Comparison of ENCODE assay signal across 23 mouse cellular contexts in genomic region chr2:150990506-150990905, GRCm38 (mm10). TPM values are rescaled to one million over a fixed set of nuclear protein-coding genes. Genes with fewer than 3 reads are reported as not detected.
DNase-seq lines count a peak whose midpoint lies in the region; ATAC-seq and TF ChIP-seq lines count a peak whose summit lies in the region.
"Had no signal": no experiment of that assay in that cellular context is flagged by ENCODE, and none has a peak within 500 bp of the region (broad histone marks: within the 10 kb centered on the region; RNA-seq: fewer than 3 reads in every experiment).

No protein-coding gene starts in this region.

- no peaks in the 10 kb centered on the region for H3K36me3 ChIP-seq in heart, adult 2 months (ENCODE audit: control insufficient read depth, insufficient read depth, low read length)
- no peaks in the 10 kb centered on the region for H3K36me3 ChIP-seq in stomach, postnatal 0 days (ENCODE audit: control insufficient read depth, insufficient read depth, low read length)
- H3K36me3 ChIP-seq: embryonic facial prominence, embryonic 12.5 days; heart, embryonic 15.5 days; hindbrain, embryonic 13.5 days; midbrain, embryonic 15.5 days had no signal

- intact Hi-C loops in heart, adult 2 months (cut with DNase I), result no loop called here

- no peak overlapping the region for H3K9ac ChIP-seq in heart, adult 2 months (ENCODE audit: low read depth, low read length)
- no peak overlapping the region for H3K9ac ChIP-seq in stomach, postnatal 0 days (ENCODE audit: low read length)
- H3K9ac ChIP-seq: embryonic facial prominence, embryonic 12.5 days; forebrain, postnatal 0 days; heart, embryonic 15.5 days; hindbrain, embryonic 13.5 days; liver, embryonic 14.5 days; midbrain, embryonic 15.5 days had no signal

- ATAC-seq in stomach, postnatal 0 days (ENCODE audit: low FRiP score, low TSS enrichment), result no peak
- ATAC-seq: forebrain, postnatal 0 days; midbrain, embryonic 15.5 days had no signal

- H3K79me2 ChIP-seq in heart, adult 2 months (replicated peaks; ENCODE audit: control insufficient read depth, insufficient read depth, low read length), result no peaks in the 10 kb centered on the region

- no peak overlapping the region for H3K4me2 ChIP-seq in stomach, postnatal 0 days (replicated peaks; ENCODE audit: low read depth)
- H3K4me2 ChIP-seq: embryonic facial prominence, embryonic 12.5 days; heart, embryonic 15.5 days; hindbrain, embryonic 13.5 days; midbrain, embryonic 15.5 days had no signal

- H3K4me3 ChIP-seq in heart, adult 2 months, result no peak overlapping the region
- no peak overlapping the region for H3K4me3 ChIP-seq in stomach, postnatal 0 days (ENCODE audit: low read depth, low read length)
- H3K4me3 ChIP-seq: embryonic facial prominence, embryonic 12.5 days; heart, embryonic 15.5 days; hindbrain, embryonic 13.5 days; midbrain, embryonic 15.5 days had no signal

- WGBS in heart, adult 2 months, result 60% methylated on average over 2 of the region's 2 CpGs
- WGBS in stomach, postnatal 0 days, result 76% methylated on average over 2 of the region's 2 CpGs

- no peak overlapping the region for H3K27ac ChIP-seq in heart, adult 2 months
- no peak overlapping the region for H3K27ac ChIP-seq in stomach, postnatal 0 days (replicated peaks)
- H3K27ac ChIP-seq: embryonic facial prominence, embryonic 12.5 days; heart, embryonic 15.5 days; hindbrain, embryonic 13.5 days; kidney, postnatal 0 days; liver, embryonic 14.5 days; midbrain, embryonic 15.5 days had no signal

- TF ChIP-seq POLR2A in heart, adult 2 months (IDR thresholded peaks at IDR 0.05; ENCODE audit: insufficient read depth, low read depth, low read length), result no peak

- peak; percentile 31 for DNase-seq in adrenal gland, adult 2 months
- no peak for DNase-seq in adrenal gland, adult 18-20 months (ENCODE audit: low spot score in 2 of 2)
- DNase-seq in heart, adult 11 months, result peak; percentile 74
- DNase-seq in heart, adult 2 months, result no peak
- peak; percentile 10 for DNase-seq in kidney, postnatal 14 days
- no peak for DNase-seq in kidney, postnatal 10 days
- DNase-seq in stomach, postnatal 0 days (ENCODE audit: low spot score), result peak; percentile 9
- DNase-seq: cerebellum, adult 11-12 months; cerebellum, adult 9-11 months; embryo, embryonic 11 days; forebrain, postnatal 0 days; kidney, adult 8-10 months; layer of hippocampus, adult 9-11 months; lung, adult 2 months; lung, postnatal 10 days; right cerebral cortex, postnatal 4 days had no signal

- TF ChIP-seq CTCF in heart, adult 2 months (IDR thresholded peaks at IDR 0.05), result no peak
- no peak for TF ChIP-seq CTCF in stomach, postnatal 0 days (IDR thresholded peaks at IDR 0.05; ENCODE audit: low read depth)

- TF ChIP-seq EP300 in heart, adult 2 months (IDR thresholded peaks at IDR 0.05; ENCODE audit: insufficient read depth, low read depth, low read length), result no peak
- no peak for TF ChIP-seq EP300 in stomach, postnatal 0 days (optimal IDR thresholded peaks at IDR 0.05)

- H3K27me3 ChIP-seq in heart, adult 2 months (ENCODE audit: control insufficient read depth, insufficient read depth, low read length), result no peaks in the 10 kb centered on the region
- no peaks in the 10 kb centered on the region for H3K27me3 ChIP-seq in stomach, postnatal 0 days (ENCODE audit: control insufficient read depth, insufficient read depth, low read length)
- H3K27me3 ChIP-seq: CH12.LX; embryonic facial prominence, embryonic 12.5 days; heart, embryonic 15.5 days; hindbrain, embryonic 13.5 days; midbrain, embryonic 15.5 days had no signal

- H3K4me1 ChIP-seq in heart, adult 2 months (ENCODE audit: control insufficient read depth, insufficient read depth, low read length), result no peaks in the 10 kb centered on the region
- no peaks in the 10 kb centered on the region for H3K4me1 ChIP-seq in stomach, postnatal 0 days (replicated peaks; ENCODE audit: control insufficient read depth, insufficient read depth)
- H3K4me1 ChIP-seq: embryonic facial prominence, embryonic 12.5 days; hindbrain, embryonic 13.5 days; midbrain, embryonic 15.5 days had no signal

- no peaks in the 10 kb centered on the region for H3K9me3 ChIP-seq in stomach, postnatal 0 days (ENCODE audit: control insufficient read depth, low read length)
- H3K9me3 ChIP-seq: embryonic facial prominence, embryonic 12.5 days; heart, embryonic 15.5 days; hindbrain, embryonic 13.5 days; midbrain, embryonic 15.5 days had no signal

RNA-seq across cellular contexts. Expression of gene Ninl, which starts 48.7 kb away (rescaled TPM):
- total RNA-seq in adrenal gland, adult 2 months (2021), result 10 to 100 TPM; 14.6 to 22.1 TPM
- polyA plus RNA-seq in adrenal gland, adult 2 months (2012; rRNA removed), result 9.6 and 10.4 TPM in 2 replicates
- 10 to 100 TPM in 1 of 2 experiments, 1 to 10 TPM in 1; 8.1 to 32.8 TPM for total RNA-seq in adrenal gland, adult 18-20 months (2021)
- total RNA-seq in heart, adult 2 months (2021), result 1 to 10 TPM; 1.4 to 1.5 TPM
- 0.78 and 0.97 TPM in 2 replicates for polyA plus RNA-seq in heart, adult 2 months (2012; rRNA removed)
- polyA plus RNA-seq in stomach, postnatal 0 days (2015; fragmentation: Nextera tagmentation; extraction: Ambion mirVana), result 1.9 and 2.3 TPM in 2 replicates

RNA-seq across cellular contexts. Expression of gene Nanp, which starts 48.7 kb away (rescaled TPM):
- 10 to 100 TPM in 1 of 2 experiments, 1 to 10 TPM in 1; 6.2 to 11.4 TPM for total RNA-seq in adrenal gland, adult 2 months (2021)
- polyA plus RNA-seq in adrenal gland, adult 2 months (2012; rRNA removed), result 0.47 and 0.64 TPM in 2 replicates
- 1 to 10 TPM; 7.8 to 9.2 TPM for total RNA-seq in adrenal gland, adult 18-20 months (2021)
- 1 to 10 TPM; 1.3 to 1.5 TPM for total RNA-seq in heart, adult 2 months (2021)
- polyA plus RNA-seq in heart, adult 2 months (2012; rRNA removed), result 0.70 and 1.3 TPM in 2 replicates
- polyA plus RNA-seq in stomach, postnatal 0 days (2015; fragmentation: Nextera tagmentation; extraction: Ambion mirVana), result 34.1 and 35.5 TPM in 2 replicates

Comparison
In these comparisons a context has a peak if more than half of its experiments do, and no peak if none do; other contexts are left out.
1. DNase-seq: peak in adrenal gland, adult 2 months (single experiment), heart, adult 11 months (single experiment), kidney, postnatal 14 days (single experiment) and stomach, postnatal 0 days (single experiment); none in adrenal gland, adult 18-20 months (0 of 2), heart, adult 2 months (0 of 2) and kidney, postnatal 10 days (single experiment).